Mouse (Mus musculus) intestine, embryonic 15.5 days (tissue): ENCODE results near the gene Ccdc33. TPM values are rescaled to one million over a fixed set of nuclear protein-coding genes. Genes with fewer than 3 reads are reported as not detected.

Experiments
- polyA plus RNA-seq: library from polyadenylated mRNA; unstranded; fragments of >200 nt; fragmentation: Nextera tagmentation; extraction: Ambion mirVana; gene quantifications from 2 replicates; pipeline ENCODE4 v1.2.1, GENCODE M21; 2015

Ccdc33 gene
- polyA plus RNA-seq, 1 experiment from 2014 or later: 0.09 TPM

Other genes with a start within 250 kb of the Ccdc33 start
- gene Ubl7, start 207.8 kb downstream of the Ccdc33 start, polyA plus RNA-seq: 89.0 and 91.1 TPM in 2 replicates
- gene Sema7a, start 178.7 kb downstream of the Ccdc33 start, polyA plus RNA-seq: 0.58 and 0.89 TPM in 2 replicates
- 9.3 and 22.1 TPM in 2 replicates for gene Cyp11a1, start 112.4 kb downstream of the Ccdc33 start, polyA plus RNA-seq
- 4.5 and 4.6 TPM in 2 replicates for gene Stra6, start 55.0 kb downstream of the Ccdc33 start, polyA plus RNA-seq
- 83.4 and 84.8 TPM in 2 replicates for gene Islr, start 85.5 kb upstream of the Ccdc33 start, polyA plus RNA-seq
- gene Islr2, start 85.5 kb upstream of the Ccdc33 start, polyA plus RNA-seq: 1.3 and 1.4 TPM in 2 replicates
- 13.2 and 15.6 TPM in 2 replicates for gene Pml, start 131.0 kb upstream of the Ccdc33 start, polyA plus RNA-seq
- 21.3 and 21.4 TPM in 2 replicates for gene Stoml1, start 134.3 kb upstream of the Ccdc33 start, polyA plus RNA-seq
- 34.1 and 36.2 TPM in 2 replicates for gene Loxl1, start 194.4 kb upstream of the Ccdc33 start, polyA plus RNA-seq